Comparison of ENCODE assay signal across 21 mouse cellular contexts in the genomic region with DNA sequence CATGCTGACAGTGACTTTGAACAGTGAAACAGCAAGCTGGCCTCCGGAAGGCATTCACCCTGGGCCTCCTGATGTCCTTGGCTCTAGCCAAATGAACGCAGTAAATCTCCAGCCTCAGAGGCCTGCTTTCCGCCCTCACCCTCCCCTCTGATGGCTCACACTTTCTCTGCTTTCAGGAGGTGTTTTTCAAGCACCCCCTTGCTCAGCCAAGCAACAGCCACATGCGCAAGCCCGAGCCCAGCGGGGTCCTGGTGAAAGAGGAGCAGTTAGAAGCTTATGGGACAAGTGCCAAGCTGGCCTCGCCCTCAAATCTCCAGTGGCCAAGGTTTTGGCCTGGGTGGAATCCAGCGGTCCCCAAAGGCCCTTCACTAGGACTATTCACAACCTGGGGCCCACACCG.
DNase-seq lines count a peak whose midpoint lies in the region; ATAC-seq and TF ChIP-seq lines count a peak whose summit lies in the region.
"Had no signal": no experiment of that assay in that cellular context is flagged by ENCODE, and none has a peak within 500 bp of the region (broad histone marks: within the 10 kb centered on the region; RNA-seq: fewer than 3 reads in every experiment).

No protein-coding gene starts in this region.

- TF ChIP-seq POLR2A in brain, embryonic 14.5 days (IDR thresholded peaks at IDR 0.05; ENCODE audit: borderline replicate concordance, extremely low read depth, insufficient read depth, insufficient read length, poor library complexity, severe bottlenecking) = no peak

- DNase-seq in kidney, postnatal 10 days = no peak
- DNase-seq in ovary, postnatal 36 days (ENCODE audit: low spot score) = peak; percentile 29
- DNase-seq in ovary, postnatal 10 days (ENCODE audit: low spot score) = no peak
- peak; percentile 31 for DNase-seq in brain, embryonic 14.5 days (ENCODE audit: low read depth)
- no peak for DNase-seq in thymus, postnatal 0 days (ENCODE audit: low spot score)
- DNase-seq: cerebellum, adult 9-10 months; embryo, embryonic 11 days; forebrain, postnatal 0 days; gastrocnemius, postnatal 10 days; kidney, adult 11 months; kidney, postnatal 25 days; spleen, adult 18-20 months; thymus, postnatal 36 days had no signal

- peaks cover 25% of the 10 kb centered on the region for H3K4me1 ChIP-seq in kidney, embryonic 14.5 days (ENCODE audit: control insufficient read depth, insufficient read depth, low read length)
- peaks cover 11% of the 10 kb centered on the region for H3K4me1 ChIP-seq in neural tube, embryonic 15.5 days

- no peaks in the 10 kb centered on the region for H3K9me3 ChIP-seq in kidney, embryonic 14.5 days (ENCODE audit: control insufficient read depth, low read length)
- no peaks in the 10 kb centered on the region for H3K9me3 ChIP-seq in neural tube, embryonic 15.5 days (replicated peaks)
- H3K9me3 ChIP-seq: stomach, embryonic 15.5 days had no signal

- ATAC-seq in kidney, embryonic 14.5 days (ENCODE audit: low FRiP score, low TSS enrichment) = no peak
- peak; percentile 35; the same call in 1 of the 2 replicates for ATAC-seq in neural tube, embryonic 15.5 days (ENCODE audit: low FRiP score)
- ATAC-seq: CD4-positive, CD25-positive, alpha-beta regulatory T cell, adult 4 months; forebrain, postnatal 0 days; lung, postnatal 0 days had no signal

- no peak for TF ChIP-seq CTCF in brain, embryonic 14.5 days (IDR thresholded peaks at IDR 0.05; ENCODE audit: borderline replicate concordance, extremely low read depth, insufficient read depth, insufficient read length)

- no peak overlapping the region for H3K4me3 ChIP-seq in kidney, embryonic 14.5 days (ENCODE audit: low read length)
- H3K4me3 ChIP-seq in neural tube, embryonic 15.5 days (replicated peaks) = no peak overlapping the region
- H3K4me3 ChIP-seq: erythroblast, embryonic 14.5 days; stomach, embryonic 15.5 days had no signal

- no peaks in the 10 kb centered on the region for H3K36me3 ChIP-seq in kidney, embryonic 14.5 days (ENCODE audit: control insufficient read depth, insufficient read depth, low read length)
- no peaks in the 10 kb centered on the region for H3K36me3 ChIP-seq in neural tube, embryonic 15.5 days
- H3K36me3 ChIP-seq: stomach, embryonic 15.5 days had no signal

- 0 out of 2 replicates have a peak overlapping the region, but pooled peaks have one; percentile 14 for H3K27ac ChIP-seq in kidney, embryonic 14.5 days (ENCODE audit: low read depth, low read length)
- peak overlapping the region; percentile 30; the same call in 1 of the 2 replicates for H3K27ac ChIP-seq in neural tube, embryonic 15.5 days (replicated peaks)
- H3K27ac ChIP-seq: hindbrain, embryonic 14.5 days; liver, embryonic 14.5 days; stomach, embryonic 15.5 days had no signal

- H3K27me3 ChIP-seq in kidney, embryonic 14.5 days (ENCODE audit: control insufficient read depth, insufficient read depth, low read length) = no peaks in the 10 kb centered on the region
- H3K27me3 ChIP-seq in neural tube, embryonic 15.5 days (replicated peaks) = 0 out of 2 replicates have a peak, but pooled peaks cover 2% of the 10 kb centered on the region

- no peak overlapping the region for H3K9ac ChIP-seq in kidney, embryonic 14.5 days (ENCODE audit: low read depth, low read length)
- no peak overlapping the region for H3K9ac ChIP-seq in neural tube, embryonic 15.5 days (replicated peaks)
- H3K9ac ChIP-seq: forebrain, postnatal 0 days; hindbrain, embryonic 14.5 days; liver, embryonic 14.5 days; stomach, embryonic 15.5 days had no signal

- H3K4me2 ChIP-seq in kidney, embryonic 14.5 days (replicated peaks; ENCODE audit: low read depth, low read length) = no peak overlapping the region
- no peak overlapping the region for H3K4me2 ChIP-seq in neural tube, embryonic 15.5 days
- H3K4me2 ChIP-seq: hindbrain, embryonic 14.5 days; stomach, embryonic 15.5 days had no signal

- 34% methylated on average over 9 of the region's 9 CpGs for WGBS in kidney, embryonic 14.5 days
- 45% methylated on average over 9 of the region's 9 CpGs for WGBS in neural tube, embryonic 15.5 days

Comparison
In these comparisons a context has a peak if more than half of its experiments do, and no peak if none do; other contexts are left out.
1. DNase-seq: peak in ovary, postnatal 36 days (single experiment) and brain, embryonic 14.5 days (single experiment); none in kidney, postnatal 10 days (single experiment), ovary, postnatal 10 days (single experiment) and thymus, postnatal 0 days (single experiment).